Mouse (Mus musculus) v-Abl transformed pro-B cells (cell line): Measurements from ENCODE around the gene Ift88.

ENCODE experiments used
- in situ Hi-C, 2 experiments: fragments of 400-800 bp; cut with MboI; formaldehyde crosslinking; loops; one replicate each; pipeline ENCODE4 v1.15.1; 2025; ENCODE audit not compliant: unreplicated experiment in 2 of 2

Ift88 gene

GRCm38 (mm10) chr14:57423432-57424211 is at the start of gene Ift88:
Ift88 (plus strand) TSS chr14:57424062.
- in situ Hi-C loops, result no loop called here

- in situ Hi-C loops, result loop anchor here (10.0 to 25.0 kb wide), 5 partner anchors 237 to 1740 kb away; no protein-coding TSS in a partner anchor
Observed at GRCm38 (mm10) chr14:57375205-57375604, 48.7 kb upstream of the Ift88 start.

GRCm38 (mm10) chr14:57376016-57376415 is 47.8 kb upstream of the Ift88 start:
- in situ Hi-C loops, result loop anchor here (10.0 to 25.0 kb wide), 5 partner anchors 236 to 1739 kb away; no protein-coding TSS in a partner anchor

- in situ Hi-C loops, result loop anchor here (10.0 to 25.0 kb wide), 5 partner anchors 235 to 1738 kb away; no protein-coding TSS in a partner anchor
Observed at GRCm38 (mm10) chr14:57376956-57377355, 46.9 kb upstream of the Ift88 start.

- in situ Hi-C loops, result loop anchor here (10.0 to 25.0 kb wide), 5 partner anchors 235 to 1737 kb away; no protein-coding TSS in a partner anchor
Observed at GRCm38 (mm10) chr14:57377531-57377930, 46.3 kb upstream of the Ift88 start.

GRCm38 (mm10) chr14:57385667-57386066 is 38.2 kb upstream of the Ift88 start:
- in situ Hi-C loops, result loop anchor here in 1 of 2 experiments (25.0 kb wide), 1 partner anchor 227 kb away; no protein-coding TSS in a partner anchor

GRCm38 (mm10) chr14:57386758-57387561 is 36.9 kb upstream of the Ift88 start:
- in situ Hi-C loops, result loop anchor here in 1 of 2 experiments (25.0 kb wide), 1 partner anchor 225 kb away; no protein-coding TSS in a partner anchor

- in situ Hi-C loops, result loop anchor here in 1 of 2 experiments (25.0 kb wide), 1 partner anchor 221 kb away; no protein-coding TSS in a partner anchor
Observed at GRCm38 (mm10) chr14:57391621-57392020, 32.2 kb upstream of the Ift88 start.

GRCm38 (mm10) chr14:57392278-57392677 is 31.6 kb upstream of the Ift88 start:
- in situ Hi-C loops, result loop anchor here in 1 of 2 experiments (25.0 kb wide), 1 partner anchor 220 kb away; no protein-coding TSS in a partner anchor

- in situ Hi-C loops, result loop anchor here in 1 of 2 experiments (25.0 kb wide), 1 partner anchor 217 kb away; no protein-coding TSS in a partner anchor
Observed at GRCm38 (mm10) chr14:57395470-57395869, 28.4 kb upstream of the Ift88 start.

GRCm38 (mm10) chr14:57397221-57397620 is 26.6 kb upstream of the Ift88 start:
- in situ Hi-C loops, result loop anchor here in 1 of 2 experiments (25.0 kb wide), 1 partner anchor 215 kb away; no protein-coding TSS in a partner anchor

- in situ Hi-C loops, result loop anchor here in 1 of 2 experiments (25.0 kb wide), 1 partner anchor 214 kb away; no protein-coding TSS in a partner anchor
Observed at GRCm38 (mm10) chr14:57398065-57398757, 25.7 kb upstream of the Ift88 start, which contains the start of gene Cryl1. Cryl1 (minus strand) TSS chr14:57398529.

GRCm38 (mm10) chr14:57398813-57399427 is 24.9 kb upstream of the Ift88 start:
- in situ Hi-C loops, result loop anchor here in 1 of 2 experiments (25.0 kb wide), 1 partner anchor 213 kb away; no protein-coding TSS in a partner anchor

- in situ Hi-C loops, result loop anchor here in 1 of 2 experiments (10.0 kb wide), 1 partner anchor 288 kb away; the partner anchor contains the start of gene Gm4491
Observed at GRCm38 (mm10) chr14:57402815-57403214, 21.0 kb upstream of the Ift88 start.

- in situ Hi-C loops, result loop anchor here in 1 of 2 experiments (10.0 kb wide), 1 partner anchor 293 kb away; the partner anchor contains the start of gene Gm4491
Observed at GRCm38 (mm10) chr14:57407039-57407987, 16.5 kb upstream of the Ift88 start.

GRCm38 (mm10) chr14:57408100-57408499 is 15.8 kb upstream of the Ift88 start:
- in situ Hi-C loops, result loop anchor here in 1 of 2 experiments (10.0 kb wide), 1 partner anchor 293 kb away; the partner anchor contains the start of gene Gm4491

- in situ Hi-C loops, result loop anchor here in 1 of 2 experiments (10.0 kb wide), 1 partner anchor 294 kb away; the partner anchor contains the start of gene Gm4491
Observed at GRCm38 (mm10) chr14:57409106-57409505, 14.8 kb upstream of the Ift88 start.

GRCm38 (mm10) chr14:57412166-57412565 is 11.7 kb upstream of the Ift88 start:
- in situ Hi-C loops, result no loop called here
